Mouse (Mus musculus) C2C12 (cell line): ENCODE measurements around the gene Mybbp1a. TPM values are rescaled to one million over a fixed set of nuclear protein-coding genes. Genes with fewer than 3 reads are reported as not detected.
"Not testable (repeated sequence)": the region's sequence is repeated elsewhere in the genome, so short reads cannot be mapped to it uniquely, and the experiment has no call there.

Experiments
- H3K27me3 ChIP-seq: one replicate; pipeline ENCODE4 v1.6.1; 2011; ENCODE audit not compliant: control insufficient read depth, insufficient read depth, insufficient read length
- H3K36me3 ChIP-seq: one replicate; pipeline ENCODE4 v1.6.1; 2011; ENCODE audit not compliant: control insufficient read depth, insufficient read depth
- H3K4me3 ChIP-seq: one replicate; pipeline ENCODE4 v1.5.1; 2011; ENCODE audit warnings: mild to moderate bottlenecking, control low read depth; ENCODE audit not compliant: poor library complexity, insufficient read depth, severe bottlenecking
- H3K79me2 ChIP-seq: one replicate; pipeline ENCODE4 v1.6.1; 2011; ENCODE audit not compliant: control insufficient read depth, insufficient read depth
- H3K79me3 ChIP-seq: one replicate; pipeline ENCODE4 v1.6.1; 2011; ENCODE audit warnings: low read depth, control low read depth
- H3ac ChIP-seq: one replicate; pipeline ENCODE3; 2011; ENCODE audit warnings: low read depth; ENCODE audit not compliant: control insufficient read depth, insufficient read length
- CEBPB ChIP-seq: IDR thresholded peaks from one replicate; pipeline ENCODE4 v1.6.1; 2011; ENCODE audit warnings: low read depth, mild to moderate bottlenecking, control low read depth, moderate library complexity
- CTCF ChIP-seq: IDR thresholded peaks from one replicate; pipeline ENCODE4 v1.5.1; 2011; ENCODE audit not compliant: control insufficient read depth, insufficient read depth, insufficient read length
- FOSL1 ChIP-seq: IDR thresholded peaks from one replicate; pipeline ENCODE4 v1.8.0; 2011; ENCODE audit warnings: mild to moderate bottlenecking, low read length; ENCODE audit not compliant: poor library complexity, insufficient read depth, severe bottlenecking
- MAX ChIP-seq: IDR thresholded peaks from one replicate; pipeline ENCODE4 v1.6.1; 2011; ENCODE audit warnings: mild to moderate bottlenecking, control low read depth
- MYOD1 ChIP-seq: IDR thresholded peaks from one replicate; pipeline ENCODE4 v1.6.1; 2011; ENCODE audit warnings: low read depth; ENCODE audit not compliant: control insufficient read depth, insufficient read length
- MYOG ChIP-seq: IDR thresholded peaks from one replicate; pipeline ENCODE4 v1.6.1; 2011; ENCODE audit not compliant: control insufficient read depth, insufficient read length; ENCODE audit errors: extremely low read depth
- USF1 ChIP-seq: IDR thresholded peaks from one replicate; pipeline ENCODE4 v1.6.1; 2011; ENCODE audit warnings: low read depth, mild to moderate bottlenecking, control low read depth, moderate library complexity
- polyA plus RNA-seq: library from polyadenylated mRNA; unstranded; fragments of >200 nt; fragmentation: generic; extraction: Trizol; gene quantifications from one replicate; pipeline ENCODE4 v1.2.1, GENCODE M21; 2012; ENCODE audit warnings: missing spikeins

Gene Mybbp1a
- polyA plus RNA-seq, 1 experiment: 230 TPM

GRCm38 (mm10) chr11:72434963-72435693, 6.0 kb upstream of the Mybbp1a start, which contains the start of gene Ggt6:
TSS of gene Ggt6 (plus strand) at chr11:72435526.
- H3K79me2 ChIP-seq: no peaks in the 10 kb centered on the region
- no peak within 1 kb of the TSS for H3K4me3 ChIP-seq
- H3K27me3 ChIP-seq: peaks cover 15% of the 10 kb centered on the region
- H3ac ChIP-seq: no peak within 1 kb of the TSS
- H3K79me3 ChIP-seq: no peaks in the 10 kb centered on the region
- no peak for TF ChIP-seq MYOG
- no peak for TF ChIP-seq MYOD1
- TF ChIP-seq CTCF: no peak
- TF ChIP-seq FOSL1: no peak
- no peak for TF ChIP-seq CEBPB
- TF ChIP-seq USF1: no peak
- no peak for TF ChIP-seq MAX
- no peaks in the 10 kb centered on the region for H3K36me3 ChIP-seq

GRCm38 (mm10) chr11:72435694-72436045, 5.5 kb upstream of the Mybbp1a start:
- no peak overlapping the region for H3K4me3 ChIP-seq
- no peak for TF ChIP-seq FOSL1
- TF ChIP-seq MYOG: no peak
- no peak for TF ChIP-seq USF1
- TF ChIP-seq CEBPB: no peak
- no peak for TF ChIP-seq CTCF

GRCm38 (mm10) chr11:72436271-72436670, 4.9 kb upstream of the Mybbp1a start:
- peaks cover 2% of the 10 kb centered on the region for H3K79me2 ChIP-seq
- peaks cover 15% of the 10 kb centered on the region for H3K27me3 ChIP-seq
- peaks cover under 1% of the 10 kb centered on the region for H3K79me3 ChIP-seq
- no peak overlapping the region for H3ac ChIP-seq
- no peak overlapping the region for H3K4me3 ChIP-seq
- no peak for TF ChIP-seq FOSL1
- TF ChIP-seq MAX: no peak
- TF ChIP-seq MYOD1: no peak
- no peak for TF ChIP-seq CEBPB
- TF ChIP-seq USF1: no peak
- TF ChIP-seq CTCF: no peak
- no peak for TF ChIP-seq MYOG
- no peaks in the 10 kb centered on the region for H3K36me3 ChIP-seq

More at GRCm38 (mm10) chr11:72435694-72436045, 5.5 kb upstream of the Mybbp1a start:
- H3K27me3 ChIP-seq: peaks cover 15% of the 10 kb centered on the region
- H3K79me3 ChIP-seq: no peaks in the 10 kb centered on the region
- no peaks in the 10 kb centered on the region for H3K36me3 ChIP-seq
- H3ac ChIP-seq: no peak overlapping the region
- H3K79me2 ChIP-seq: no peaks in the 10 kb centered on the region

GRCm38 (mm10) chr11:72436756-72437650, 4.2 kb upstream of the Mybbp1a start:
- H3K36me3 ChIP-seq: peaks cover under 1% of the 10 kb centered on the region
- TF ChIP-seq MAX (no peak), FOSL1 (no peak), CTCF (no peak), MYOD1 (no peak), USF1 (no peak), CEBPB (no peak), MYOG (no peak)
- H3K27me3 ChIP-seq: peaks cover 11% of the 10 kb centered on the region
- no peak overlapping the region for H3K4me3 ChIP-seq
- H3K79me2 ChIP-seq: peaks cover 10% of the 10 kb centered on the region
- H3ac ChIP-seq: no peak overlapping the region
- H3K79me3 ChIP-seq: peaks cover 7% of the 10 kb centered on the region

- peaks cover 22% of the 10 kb centered on the region for H3K79me3 ChIP-seq
- no peak for TF ChIP-seq FOSL1
- TF ChIP-seq MYOD1: no peak
- TF ChIP-seq MYOG: no peak
- TF ChIP-seq USF1: no peak
- TF ChIP-seq MAX: no peak
- no peak for TF ChIP-seq CTCF
- TF ChIP-seq CEBPB: no peak
- H3K27me3 ChIP-seq: peaks cover 8% of the 10 kb centered on the region
These were observed 2.7 kb upstream of the Mybbp1a start for GRCm38 (mm10) chr11:72438411-72438810.

GRCm38 (mm10) chr11:72440597-72440964, 574 bp upstream of the Mybbp1a start:
- not testable (repeated sequence) for H3ac ChIP-seq, H3K27me3 ChIP-seq
- Histone ChIP-seq H3K4me3 (peak overlapping the region; percentile 98), H3K79me2 (peaks cover 46% of the 10 kb centered on the region), H3K36me3 (peaks cover 36% of the 10 kb centered on the region), H3K79me3 (peaks cover 42% of the 10 kb centered on the region)

More at GRCm38 (mm10) chr11:72438411-72438810, 2.7 kb upstream of the Mybbp1a start:
- Histone ChIP-seq H3K4me3 (no peak overlapping the region), H3K79me2 (peaks cover 24% of the 10 kb centered on the region), H3K36me3 (peaks cover 15% of the 10 kb centered on the region), H3ac (no peak overlapping the region)
